Mouse (Mus musculus) forebrain, embryonic 14.5 days (tissue): ENCODE measurements around the gene Pkig. TPM values are rescaled to one million over a fixed set of nuclear protein-coding genes. Genes with fewer than 3 reads are reported as not detected.

Source experiments
- ATAC-seq: fragments of 200-750 bp; cut with Nextera tagmentation; 2 replicates; pipeline ENCODE4 v1.8.0; 2017; ENCODE audit warnings: mild to moderate bottlenecking, moderate library complexity
- DNase-seq: peaks from one replicate; pipeline ENCODE4 v3.0.0-alpha.2; 2015; ENCODE audit warnings: low spot score
- H3K27ac ChIP-seq: fragments of 300-500 bp; sonication (generic); 2 replicates; pipeline ENCODE4 v1.5.1; 2014; ENCODE audit warnings: low read depth, mild to moderate bottlenecking, control low read depth, low read length, moderate library complexity
- H3K27me3 ChIP-seq: fragments of 300-500 bp; sonication (generic); replicated peaks from 2 replicates; pipeline ENCODE4 v1.6.1; 2014; ENCODE audit warnings: low read length, control low read depth, mixed read lengths; ENCODE audit not compliant: control insufficient read depth, insufficient read depth
- H3K36me3 ChIP-seq: fragments of 300-500 bp; sonication (generic); 2 replicates; pipeline ENCODE4 v1.6.1; 2014; ENCODE audit warnings: low read length, control low read depth; ENCODE audit not compliant: control insufficient read depth, insufficient read depth
- H3K4me1 ChIP-seq: fragments of 300-500 bp; sonication (generic); 2 replicates; pipeline ENCODE4 v1.6.1; 2014; ENCODE audit warnings: antibody characterized with exemption, low read length, control low read depth; ENCODE audit not compliant: control insufficient read depth, insufficient read depth
- H3K4me2 ChIP-seq: fragments of 300-500 bp; sonication (generic); 2 replicates; pipeline ENCODE4 v1.6.1; 2014; ENCODE audit warnings: mild to moderate bottlenecking, control low read depth, low read length
- H3K4me3 ChIP-seq: fragments of 300-500 bp; sonication (generic); 2 replicates; pipeline ENCODE4 v1.5.1; 2014; ENCODE audit warnings: low read depth, low read length, control low read depth
- H3K9ac ChIP-seq: fragments of 300-500 bp; sonication (generic); 2 replicates; pipeline ENCODE4 v1.6.1; 2014; ENCODE audit warnings: mild to moderate bottlenecking, low read length, control low read depth, moderate library complexity
- H3K9me3 ChIP-seq: fragments of 300-500 bp; sonication (generic); replicated peaks from 2 replicates; pipeline ENCODE4 v1.6.1; 2016; ENCODE audit warnings: low read length, control low read depth, mixed read lengths; ENCODE audit not compliant: control insufficient read depth
- WGBS: fragments of 180-500 bp; shearing (Covaris S2); extraction: QIAGEN DNeasy Blood & Tissue Kit; methylation state at CpG from one replicate; pipeline ENCODE4 v1.1.7; 2014; 5-methylcytosine and 5-hydroxymethylcytosine counted together
- polyA plus RNA-seq: library from polyadenylated mRNA; unstranded; fragments of >200 nt; fragmentation: Nextera tagmentation; extraction: Ambion mirVana; gene quantifications from 2 replicates; pipeline ENCODE4 v1.2.1, GENCODE M21; 2014

Pkig gene
- polyA plus RNA-seq, 1 experiment from 2014 or later: 163 TPM

GRCm38 (mm10) chr2:163667045-163667444, 8.9 kb downstream of the Pkig start:
- DNase-seq: no peak
- H3K9me3 ChIP-seq: no peaks in the 10 kb centered on the region
- H3K36me3 ChIP-seq: no peaks in the 10 kb centered on the region
- H3K4me1 ChIP-seq: no peaks in the 10 kb centered on the region
- H3K4me3 ChIP-seq: no peak overlapping the region
- no peak overlapping the region for H3K27ac ChIP-seq
- no peaks in the 10 kb centered on the region for H3K27me3 ChIP-seq
- 89% methylated on average over 1 of the region's 1 CpGs for WGBS
- no peak for ATAC-seq
- no peak overlapping the region for H3K4me2 ChIP-seq
- no peak overlapping the region for H3K9ac ChIP-seq

- no peak overlapping the region for H3K27ac ChIP-seq
- H3K27me3 ChIP-seq: no peaks in the 10 kb centered on the region
- H3K4me1 ChIP-seq: no peaks in the 10 kb centered on the region
- DNase-seq (no peak), ATAC-seq (no peak)
- no peaks in the 10 kb centered on the region for H3K9me3 ChIP-seq
- H3K4me3 ChIP-seq: no peak overlapping the region
- H3K4me2 ChIP-seq: no peak overlapping the region
- H3K36me3 ChIP-seq: no peaks in the 10 kb centered on the region
- WGBS: 94% methylated on average over 11 of the region's 11 CpGs
- H3K9ac ChIP-seq: no peak overlapping the region
Measured at GRCm38 (mm10) chr2:163670872-163671594, 12.8 kb downstream of the Pkig start.

DNA sequence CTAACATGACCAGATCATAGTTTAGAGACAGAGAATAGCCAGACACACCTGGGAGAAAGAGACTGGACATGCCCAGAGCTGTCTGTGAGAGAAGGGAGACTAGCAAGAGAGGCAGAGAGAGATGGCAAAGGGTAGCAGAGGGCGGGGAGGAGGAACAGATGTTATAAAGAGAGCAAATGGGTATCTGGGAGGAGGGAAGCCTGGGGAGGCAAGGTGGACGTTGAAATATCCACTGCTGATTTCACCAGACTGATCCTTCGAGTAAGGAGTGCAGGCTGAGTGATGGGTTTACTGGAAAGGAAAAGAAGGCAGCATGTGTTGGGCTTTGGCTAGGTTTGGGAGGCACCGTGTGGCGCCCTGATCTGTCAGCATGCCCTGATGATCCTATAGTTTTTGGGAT, 16.2 kb downstream of the Pkig start:
- DNase-seq: no peak
- Histone ChIP-seq H3K27me3 (no peaks in the 10 kb centered on the region), H3K4me2 (no peak overlapping the region), H3K9me3 (no peaks in the 10 kb centered on the region), H3K4me3 (no peak overlapping the region), H3K4me1 (no peaks in the 10 kb centered on the region), H3K9ac (no peak overlapping the region), H3K27ac (no peak overlapping the region), H3K36me3 (no peaks in the 10 kb centered on the region)
- 75% methylated on average over 5 of the region's 5 CpGs for WGBS
- no peak for ATAC-seq

- Histone ChIP-seq H3K27ac (no peak overlapping the region), H3K9ac (no peak overlapping the region)
- 39% methylated on average over 5 of the region's 5 CpGs for WGBS
Measured at GRCm38 (mm10) chr2:163675144-163675619, 17.0 kb downstream of the Pkig start.

DNA sequence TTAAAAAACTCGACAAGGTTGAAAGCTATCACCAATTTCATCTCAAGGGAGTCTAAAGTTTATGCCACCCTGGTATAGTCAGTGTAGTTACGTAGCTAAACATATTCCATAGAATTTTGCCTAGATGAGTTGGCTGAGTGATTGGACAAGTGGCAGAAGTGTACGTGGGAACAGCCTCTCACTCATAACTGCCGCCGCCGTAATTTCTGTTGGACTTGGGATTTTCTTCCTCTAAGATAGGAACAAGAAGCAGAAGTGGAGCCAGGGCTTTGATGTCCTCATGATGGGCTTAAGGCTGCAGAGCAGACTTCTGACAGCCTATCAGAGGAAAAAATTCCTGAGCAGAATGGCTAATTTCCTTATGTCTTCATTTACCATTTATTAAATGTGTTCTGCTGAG, 17.5 kb downstream of the Pkig start:
- H3K4me3 ChIP-seq: no peak overlapping the region
- no peak overlapping the region for H3K27ac ChIP-seq
- no peaks in the 10 kb centered on the region for H3K9me3 ChIP-seq
- no peaks in the 10 kb centered on the region for H3K36me3 ChIP-seq
- no peak for DNase-seq
- no peaks in the 10 kb centered on the region for H3K27me3 ChIP-seq
- H3K4me1 ChIP-seq: no peaks in the 10 kb centered on the region
- 86% methylated on average over 6 of the region's 6 CpGs for WGBS
- H3K9ac ChIP-seq: no peak overlapping the region
- no peak overlapping the region for H3K4me2 ChIP-seq
- no peak for ATAC-seq

More at GRCm38 (mm10) chr2:163675144-163675619, 17.0 kb downstream of the Pkig start:
- Histone ChIP-seq H3K27me3 (no peaks in the 10 kb centered on the region), H3K9me3 (no peaks in the 10 kb centered on the region), H3K36me3 (no peaks in the 10 kb centered on the region), H3K4me1 (no peaks in the 10 kb centered on the region), H3K4me2 (no peak overlapping the region), H3K4me3 (no peak overlapping the region)
- DNase-seq (no peak), ATAC-seq (no peak)

DNA sequence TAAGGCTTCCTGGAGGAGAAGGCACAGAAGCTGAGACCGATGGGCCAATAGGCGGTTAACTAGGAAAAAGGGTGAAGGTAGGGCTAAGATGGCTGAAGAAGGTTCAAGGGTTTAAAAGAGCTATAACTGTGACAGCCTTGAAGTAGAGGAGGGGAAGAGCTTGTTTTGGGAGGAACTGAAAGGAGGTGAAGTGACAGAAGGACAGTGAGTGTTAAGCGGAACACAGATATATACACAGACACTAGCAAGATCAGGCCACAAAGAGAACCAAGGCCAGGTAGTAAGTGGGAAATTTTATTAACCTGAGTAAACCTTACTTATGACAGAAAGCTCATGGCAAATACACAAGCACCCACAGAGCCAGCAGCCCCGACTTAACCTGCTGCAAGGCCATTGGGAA, 18.1 kb downstream of the Pkig start:
- no peaks in the 10 kb centered on the region for H3K9me3 ChIP-seq
- H3K4me3 ChIP-seq: no peak overlapping the region
- H3K4me2 ChIP-seq: no peak overlapping the region
- no peak for DNase-seq
- no peak overlapping the region for H3K27ac ChIP-seq
- 93% methylated on average over 4 of the region's 4 CpGs for WGBS
- H3K4me1 ChIP-seq: no peaks in the 10 kb centered on the region
- no peaks in the 10 kb centered on the region for H3K27me3 ChIP-seq
- no peak for ATAC-seq
- no peak overlapping the region for H3K9ac ChIP-seq
- H3K36me3 ChIP-seq: no peaks in the 10 kb centered on the region

DNA sequence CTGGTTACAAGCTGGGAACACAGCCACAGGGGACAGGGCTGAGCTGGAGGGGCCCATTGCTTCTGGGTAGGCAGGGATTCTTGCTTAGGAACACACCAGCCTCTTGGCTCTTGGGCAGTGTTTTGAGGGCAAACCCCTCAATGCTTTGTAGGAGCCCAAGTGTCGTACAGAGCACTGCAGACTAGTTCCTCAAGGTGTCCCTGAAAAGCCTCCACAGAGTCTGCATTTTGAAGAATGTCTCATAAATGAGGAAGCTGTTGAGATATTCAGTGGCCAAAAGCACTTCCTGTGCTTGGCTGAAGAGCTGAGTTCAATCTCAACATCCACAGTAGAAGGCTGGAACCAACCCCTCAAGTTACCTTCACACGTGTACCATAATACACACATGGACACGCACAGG, 18.6 kb downstream of the Pkig start:
- Histone ChIP-seq H3K4me3 (no peak overlapping the region), H3K4me1 (no peaks in the 10 kb centered on the region), H3K4me2 (no peak overlapping the region), H3K27me3 (no peaks in the 10 kb centered on the region), H3K9me3 (no peaks in the 10 kb centered on the region), H3K27ac (no peak overlapping the region), H3K36me3 (no peaks in the 10 kb centered on the region), H3K9ac (no peak overlapping the region)
- 100% methylated on average over 3 of the region's 3 CpGs for WGBS
- ATAC-seq (no peak), DNase-seq (no peak)

GRCm38 (mm10) chr2:163682344-163682743, 24.2 kb downstream of the Pkig start:
- Histone ChIP-seq H3K9me3 (no peaks in the 10 kb centered on the region), H3K27me3 (no peaks in the 10 kb centered on the region), H3K36me3 (no peaks in the 10 kb centered on the region), H3K27ac (no peak overlapping the region), H3K4me1 (0 out of 2 replicates have a peak, but pooled peaks cover 6% of the 10 kb centered on the region), H3K9ac (no peak overlapping the region), H3K4me2 (no peak overlapping the region), H3K4me3 (no peak overlapping the region)
- ATAC-seq (no peak), DNase-seq (no peak)
- 93% methylated on average over 2 of the region's 2 CpGs for WGBS

DNA sequence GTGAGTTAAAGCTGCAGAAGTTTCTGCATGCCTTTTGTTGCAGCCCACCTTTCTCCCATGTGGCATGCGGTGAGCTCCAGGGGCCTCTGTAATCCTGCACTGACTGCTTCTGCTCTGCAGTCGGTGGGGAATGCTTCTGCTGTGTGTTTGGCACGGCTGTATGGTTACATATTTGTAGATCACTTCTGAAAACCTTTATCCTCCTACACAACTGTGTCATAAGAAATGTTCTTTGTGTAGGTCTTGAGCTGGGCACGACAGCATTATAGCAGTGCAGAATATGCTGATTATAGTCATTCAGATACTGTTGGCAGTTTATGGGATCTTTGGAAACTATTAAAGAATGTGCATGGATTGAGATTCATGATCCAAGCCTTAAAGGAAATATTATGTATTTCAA, 27.1 kb downstream of the Pkig start:
- Histone ChIP-seq H3K4me2 (no peak overlapping the region), H3K9me3 (no peaks in the 10 kb centered on the region), H3K4me1 (0 out of 2 replicates have a peak, but pooled peaks cover 6% of the 10 kb centered on the region), H3K36me3 (no peaks in the 10 kb centered on the region), H3K9ac (no peak overlapping the region), H3K27ac (no peak overlapping the region; the same call in 1 of the 2 replicates), H3K4me3 (no peak overlapping the region), H3K27me3 (no peaks in the 10 kb centered on the region)
- no peak for DNase-seq
- ATAC-seq: no peak
- 63% methylated on average over 4 of the region's 4 CpGs for WGBS
